Mouse (Mus musculus) hindbrain, embryonic 13.5 days (tissue): ENCODE measurements around the gene Smpdl3b. TPM values are rescaled to one million over a fixed set of nuclear protein-coding genes. Genes with fewer than 3 reads are reported as not detected.
"Not testable (repeated sequence)": the region's sequence is repeated elsewhere in the genome, so short reads cannot be mapped to it uniquely, and the experiment has no call there.

Experiments
- ATAC-seq: fragments of 200-750 bp; cut with Nextera tagmentation; 2 replicates; pipeline ENCODE4 v1.8.0; 2017; ENCODE audit warnings: moderate TSS enrichment; ENCODE audit not compliant: low FRiP score
- H3K27ac ChIP-seq: fragments of 300-500 bp; sonication (generic); 2 replicates; pipeline ENCODE4 v1.5.1; 2015; ENCODE audit warnings: inconsistent platforms, mild to moderate bottlenecking, moderate library complexity
- H3K27me3 ChIP-seq: fragments of 300-500 bp; sonication (generic); 2 replicates; pipeline ENCODE4 v1.6.1; 2015; ENCODE audit warnings: mild to moderate bottlenecking, inconsistent platforms
- H3K36me3 ChIP-seq: fragments of 300-500 bp; sonication (generic); 2 replicates; pipeline ENCODE4 v1.6.1; 2015; ENCODE audit warnings: mild to moderate bottlenecking, inconsistent platforms
- H3K4me1 ChIP-seq: fragments of 300-500 bp; sonication (generic); replicated peaks from 2 replicates; pipeline ENCODE4 v1.6.1; 2015; ENCODE audit warnings: inconsistent platforms
- H3K4me2 ChIP-seq: fragments of 300-500 bp; sonication (generic); 2 replicates; pipeline ENCODE4 v1.6.1; 2015; ENCODE audit warnings: inconsistent platforms, mild to moderate bottlenecking, moderate library complexity
- H3K4me3 ChIP-seq: fragments of 300-500 bp; sonication (generic); 2 replicates; pipeline ENCODE4 v1.5.1; 2015; ENCODE audit warnings: mild to moderate bottlenecking, inconsistent platforms
- H3K9ac ChIP-seq: fragments of 300-500 bp; sonication (generic); 2 replicates; pipeline ENCODE4 v1.6.1; 2015; ENCODE audit warnings: mild to moderate bottlenecking, inconsistent platforms
- H3K9me3 ChIP-seq: fragments of 300-500 bp; sonication (generic); 2 replicates; pipeline ENCODE4 v1.6.1; 2016; ENCODE audit warnings: inconsistent platforms
- WGBS: fragments of 180-500 bp; shearing (Covaris S2); methylation state at CpG from one replicate; pipeline ENCODE4 v1.1.7; 2015; 5-methylcytosine and 5-hydroxymethylcytosine counted together
- polyA plus RNA-seq: library from polyadenylated mRNA; unstranded; fragments of >200 nt; fragmentation: Nextera tagmentation; extraction: Ambion mirVana; gene quantifications from 2 replicates; pipeline ENCODE4 v1.2.1, GENCODE M21; 2015

Smpdl3b gene
- polyA plus RNA-seq, 1 experiment from 2014 or later, result 0.71 TPM

- Histone ChIP-seq H3K4me3 (no peak overlapping the region), H3K4me1 (peaks cover 6% of the 10 kb centered on the region), H3K36me3 (no peaks in the 10 kb centered on the region), H3K27ac (no peak overlapping the region), H3K27me3 (peaks cover 34% of the 10 kb centered on the region), H3K9ac (no peak overlapping the region), H3K9me3 (no peaks in the 10 kb centered on the region), H3K4me2 (no peak overlapping the region)
- 93% methylated on average over 1 of the region's 1 CpGs for WGBS
- ATAC-seq, result no peak
These were observed 40.4 kb upstream of the Smpdl3b start for GRCm38 (mm10) chr4:132797461-132797860.

GRCm38 (mm10) chr4:132796196-132796886 is 39.3 kb upstream of the Smpdl3b start, which contains the start of gene Themis2:
Gene Themis2 (minus strand): TSS chr4:132796387.
- WGBS, result 3% methylated on average over 21 of the region's 21 CpGs
- Histone ChIP-seq H3K4me3 (peak within 1 kb of the TSS; percentile 23), H3K36me3 (no peaks in the 10 kb centered on the region), H3K4me2 (peak within 1 kb of the TSS; percentile 50), H3K9me3 (no peaks in the 10 kb centered on the region), H3K9ac (peak within 1 kb of the TSS; percentile 46; the same call in 1 of the 2 replicates), H3K27ac (no peak within 1 kb of the TSS), H3K27me3 (peaks cover 34% of the 10 kb centered on the region), H3K4me1 (peaks cover 6% of the 10 kb centered on the region)
- ATAC-seq, result no peak

GRCm38 (mm10) chr4:132795171-132795570 is 38.1 kb upstream of the Smpdl3b start:
- Histone ChIP-seq H3K36me3 (no peaks in the 10 kb centered on the region), H3K27me3 (peaks cover 34% of the 10 kb centered on the region), H3K4me3 (no peak overlapping the region), H3K27ac (no peak overlapping the region), H3K4me1 (peaks cover 6% of the 10 kb centered on the region), H3K4me2 (no peak overlapping the region), H3K9ac (no peak overlapping the region), H3K9me3 (no peaks in the 10 kb centered on the region)
- ATAC-seq, result no peak
- 49% methylated on average over 7 of the region's 7 CpGs for WGBS

GRCm38 (mm10) chr4:132794760-132795159 is 37.7 kb upstream of the Smpdl3b start:
- Histone ChIP-seq H3K4me1 (peaks cover 6% of the 10 kb centered on the region), H3K27ac (no peak overlapping the region), H3K4me2 (no peak overlapping the region), H3K9me3 (no peaks in the 10 kb centered on the region), H3K27me3 (peaks cover 34% of the 10 kb centered on the region), H3K9ac (no peak overlapping the region), H3K36me3 (no peaks in the 10 kb centered on the region), H3K4me3 (no peak overlapping the region)
- 71% methylated on average over 8 of the region's 8 CpGs for WGBS
- ATAC-seq, result no peak

- ATAC-seq, result no peak
- Histone ChIP-seq H3K36me3 (no peaks in the 10 kb centered on the region), H3K4me1 (peaks cover 6% of the 10 kb centered on the region), H3K4me3 (no peak overlapping the region), H3K27me3 (peaks cover 34% of the 10 kb centered on the region), H3K27ac (no peak overlapping the region), H3K4me2 (no peak overlapping the region), H3K9ac (no peak overlapping the region), H3K9me3 (no peaks in the 10 kb centered on the region)
- WGBS, result 67% methylated on average over 9 of the region's 9 CpGs
These were observed 37.0 kb upstream of the Smpdl3b start for GRCm38 (mm10) chr4:132794028-132794427.

GRCm38 (mm10) chr4:132793322-132794004 is 36.4 kb upstream of the Smpdl3b start:
- WGBS, result 93% methylated on average over 8 of the region's 9 CpGs
- ATAC-seq, result not testable (repeated sequence)

GRCm38 (mm10) chr4:132789731-132790130 is 32.7 kb upstream of the Smpdl3b start:
- Histone ChIP-seq H3K9me3 (no peaks in the 10 kb centered on the region), H3K27me3 (peaks cover 8% of the 10 kb centered on the region), H3K4me3 (no peak overlapping the region), H3K4me2 (no peak overlapping the region), H3K9ac (no peak overlapping the region), H3K36me3 (no peaks in the 10 kb centered on the region), H3K27ac (no peak overlapping the region), H3K4me1 (no peaks in the 10 kb centered on the region)
- ATAC-seq, result no peak
- 87% methylated on average over 8 of the region's 8 CpGs for WGBS

More at GRCm38 (mm10) chr4:132793322-132794004, 36.4 kb upstream of the Smpdl3b start:
- not testable (repeated sequence) for H3K27ac ChIP-seq, H3K4me3 ChIP-seq, H3K4me1 ChIP-seq, H3K4me2 ChIP-seq, H3K9ac ChIP-seq, H3K9me3 ChIP-seq, H3K36me3 ChIP-seq
- peaks cover 34% of the 10 kb centered on the region for H3K27me3 ChIP-seq

- Histone ChIP-seq H3K27me3 (no peaks in the 10 kb centered on the region), H3K36me3 (peaks cover 4% of the 10 kb centered on the region; the same call in 1 of the 2 replicates), H3K4me3 (no peak overlapping the region), H3K9me3 (no peaks in the 10 kb centered on the region), H3K4me1 (no peaks in the 10 kb centered on the region), H3K27ac (no peak overlapping the region), H3K4me2 (no peak overlapping the region), H3K9ac (no peak overlapping the region)
- WGBS, result 92% methylated on average over 13 of the region's 13 CpGs
- no peak for ATAC-seq
These were observed 28.2 kb upstream of the Smpdl3b start for GRCm38 (mm10) chr4:132785228-132785627.

DNA sequence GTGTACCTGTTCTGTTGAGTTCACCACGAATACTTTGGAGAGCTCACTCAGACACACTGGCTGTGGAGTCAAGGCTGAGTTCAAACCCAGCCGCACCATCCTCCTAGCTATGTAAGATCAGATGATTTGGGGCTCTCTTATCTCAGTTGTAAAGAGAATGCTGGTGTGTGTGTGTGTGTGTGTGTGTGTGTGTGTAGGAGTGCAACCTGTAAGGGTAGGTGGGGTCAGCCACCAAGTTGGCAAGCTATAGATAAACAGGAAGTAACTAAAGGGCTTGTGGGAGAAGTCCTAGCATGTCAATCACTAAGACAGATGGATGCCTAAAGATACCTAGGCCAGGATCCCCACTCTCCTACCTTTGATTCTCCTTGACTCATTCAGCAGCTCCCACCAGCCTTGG is 26.7 kb upstream of the Smpdl3b start:
- Histone ChIP-seq H3K4me1 (no peaks in the 10 kb centered on the region), H3K27ac (no peak overlapping the region), H3K9me3 (no peaks in the 10 kb centered on the region), H3K4me3 (no peak overlapping the region), H3K4me2 (no peak overlapping the region), H3K27me3 (no peaks in the 10 kb centered on the region), H3K9ac (no peak overlapping the region), H3K36me3 (peaks cover 15% of the 10 kb centered on the region)
- 88% methylated on average over 2 of the region's 2 CpGs for WGBS
- ATAC-seq, result no peak

DNA sequence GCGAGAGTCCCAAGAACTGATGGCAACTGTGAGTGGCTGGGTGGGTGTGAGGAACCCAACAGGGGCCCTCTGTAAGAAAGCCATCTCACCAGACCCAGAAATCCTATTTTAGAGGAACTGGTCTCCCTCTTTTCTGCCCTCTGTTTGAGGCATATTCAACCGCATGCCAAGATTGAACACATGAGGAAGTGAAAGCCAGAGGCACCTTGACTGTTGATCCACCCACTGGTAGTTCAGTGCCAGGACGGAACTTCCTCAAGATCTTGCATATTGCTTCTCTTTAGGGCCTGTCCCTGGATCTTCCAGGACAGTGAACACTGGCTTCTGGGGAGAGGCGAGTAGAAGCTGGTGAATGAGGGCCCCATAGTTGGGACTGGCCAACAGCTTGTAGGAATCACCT is 23.2 kb upstream of the Smpdl3b start:
- no peaks in the 10 kb centered on the region for H3K4me1 ChIP-seq
- no peak overlapping the region for H3K27ac ChIP-seq
- whole genome bisulfite sequencing, result 94% methylated on average over 4 of the region's 4 CpGs
- H3K4me3 ChIP-seq, result no peak overlapping the region
- no peak for ATAC-seq
- no peaks in the 10 kb centered on the region for H3K27me3 ChIP-seq
- H3K9ac ChIP-seq, result no peak overlapping the region
- peaks cover 49% of the 10 kb centered on the region for H3K36me3 ChIP-seq
- H3K9me3 ChIP-seq, result no peaks in the 10 kb centered on the region
- H3K4me2 ChIP-seq, result no peak overlapping the region

- no peaks in the 10 kb centered on the region for H3K4me1 ChIP-seq
- no peak overlapping the region for H3K4me2 ChIP-seq
- no peaks in the 10 kb centered on the region for H3K9me3 ChIP-seq
- ATAC-seq, result no peak
- 94% methylated on average over 6 of the region's 6 CpGs for WGBS
- H3K27ac ChIP-seq, result no peak overlapping the region
- peaks cover 64% of the 10 kb centered on the region for H3K36me3 ChIP-seq
- H3K9ac ChIP-seq, result no peak overlapping the region
- H3K27me3 ChIP-seq, result no peaks in the 10 kb centered on the region
- no peak overlapping the region for H3K4me3 ChIP-seq
These were observed 21.6 kb upstream of the Smpdl3b start for GRCm38 (mm10) chr4:132778562-132779201.

GRCm38 (mm10) chr4:132776764-132777163 is 19.7 kb upstream of the Smpdl3b start:
- no peak for ATAC-seq
- Histone ChIP-seq H3K4me2 (no peak overlapping the region), H3K9me3 (no peaks in the 10 kb centered on the region), H3K9ac (no peak overlapping the region), H3K36me3 (peaks cover 80% of the 10 kb centered on the region), H3K4me1 (no peaks in the 10 kb centered on the region), H3K4me3 (no peak overlapping the region), H3K27ac (no peak overlapping the region), H3K27me3 (no peaks in the 10 kb centered on the region)
- WGBS, result 87% methylated on average over 4 of the region's 5 CpGs
